Mouse (Mus musculus) testis, postnatal 10 days (tissue): ENCODE data around the gene Itgb3.
A peak's percentile ranks its signal among the peaks of the same experiment; 100 is the strongest.
"Not testable (repeated sequence)": the region's sequence is repeated elsewhere in the genome, so short reads cannot be mapped to it uniquely, and the experiment has no call there.

Experiments
- DNase-seq: peaks from one replicate; pipeline ENCODE4 v3.0.0; 2021; ENCODE audit warnings: low spot score

The Itgb3 gene

GRCm38 (mm10) chr11:104607491-104608245, at the start of gene Itgb3:
Gene Itgb3 (plus strand): TSS chr11:104608000.
- DNase-seq = peak; percentile 86

GRCm38 (mm10) chr11:104558065-104558464, 49.7 kb upstream of the Itgb3 start:
- DNase-seq = no peak

- no peak for DNase-seq
Observed at GRCm38 (mm10) chr11:104558651-104559403, 49.0 kb upstream of the Itgb3 start.

DNA sequence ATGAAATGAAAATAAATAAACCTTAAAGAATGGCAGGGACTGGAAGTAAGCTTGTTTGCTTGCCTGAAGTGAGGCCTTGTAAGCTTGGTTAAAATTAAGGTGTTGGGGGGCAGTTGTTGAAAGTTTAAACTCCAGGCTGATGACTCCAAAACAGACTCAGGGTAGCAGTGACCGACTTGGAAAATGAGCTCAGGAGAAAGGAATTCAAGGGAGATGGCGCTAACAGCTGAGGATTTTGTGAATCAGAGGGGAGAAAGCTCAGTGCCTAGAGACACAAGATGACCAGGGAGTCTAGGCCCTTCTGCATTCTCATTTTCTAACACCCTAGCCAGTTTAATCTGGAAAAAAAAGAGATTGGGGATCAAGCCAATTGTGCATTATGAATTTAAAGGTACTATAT, 46.8 kb upstream of the Itgb3 start:
- no peak for DNase-seq

GRCm38 (mm10) chr11:104563496-104563895, 44.3 kb upstream of the Itgb3 start:
- no peak for DNase-seq

DNA sequence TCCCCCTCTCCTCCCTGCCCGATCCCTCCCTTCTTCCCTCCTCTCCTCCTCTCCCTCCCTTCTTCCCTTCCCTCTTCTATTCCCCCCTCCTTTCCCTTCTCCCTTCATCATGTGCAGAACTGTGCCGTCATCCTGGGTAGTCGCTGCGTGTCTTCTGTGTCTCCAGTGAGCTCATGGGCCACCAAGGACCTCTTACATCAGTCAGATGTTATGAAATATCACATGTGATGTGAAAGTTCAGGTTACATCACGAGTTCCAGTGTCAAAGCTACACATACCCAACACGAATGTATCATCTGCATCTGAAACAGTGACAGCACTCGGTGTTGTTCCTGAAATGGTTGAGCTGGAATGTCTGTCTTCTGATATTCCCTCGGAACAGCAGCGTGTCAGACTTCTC, 42.6 kb upstream of the Itgb3 start:
- no peak for DNase-seq

- DNase-seq = no peak
Observed at GRCm38 (mm10) chr11:104566097-104566496, 41.7 kb upstream of the Itgb3 start.

- DNase-seq = no peak
Observed at GRCm38 (mm10) chr11:104566796-104567195, 41.0 kb upstream of the Itgb3 start.

- DNase-seq = no peak
Observed at GRCm38 (mm10) chr11:104567736-104568135, 40.1 kb upstream of the Itgb3 start.

GRCm38 (mm10) chr11:104568326-104568725, 39.5 kb upstream of the Itgb3 start:
- DNase-seq = no peak

DNA sequence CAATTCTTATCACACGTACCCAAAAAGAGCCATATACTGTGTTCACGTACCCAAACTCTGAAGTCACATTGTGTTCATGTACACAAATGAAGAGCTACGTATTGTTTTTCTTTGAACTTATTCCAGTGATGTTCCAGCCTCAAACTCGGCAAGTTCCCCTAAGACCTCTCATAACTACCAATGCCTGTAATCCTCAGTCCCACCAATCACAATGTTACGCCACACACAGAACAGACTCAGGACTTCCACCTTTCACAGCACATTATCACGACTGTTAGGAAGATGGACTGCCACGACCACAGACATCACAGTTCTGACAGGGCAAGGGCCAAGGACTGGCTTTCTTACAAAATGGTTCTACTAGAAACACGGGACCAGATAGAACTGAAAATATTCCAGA, 37.3 kb upstream of the Itgb3 start:
- not testable (repeated sequence) for DNase-seq

- not testable (repeated sequence) for DNase-seq
Observed at GRCm38 (mm10) chr11:104571373-104571772, 36.4 kb upstream of the Itgb3 start.

DNA sequence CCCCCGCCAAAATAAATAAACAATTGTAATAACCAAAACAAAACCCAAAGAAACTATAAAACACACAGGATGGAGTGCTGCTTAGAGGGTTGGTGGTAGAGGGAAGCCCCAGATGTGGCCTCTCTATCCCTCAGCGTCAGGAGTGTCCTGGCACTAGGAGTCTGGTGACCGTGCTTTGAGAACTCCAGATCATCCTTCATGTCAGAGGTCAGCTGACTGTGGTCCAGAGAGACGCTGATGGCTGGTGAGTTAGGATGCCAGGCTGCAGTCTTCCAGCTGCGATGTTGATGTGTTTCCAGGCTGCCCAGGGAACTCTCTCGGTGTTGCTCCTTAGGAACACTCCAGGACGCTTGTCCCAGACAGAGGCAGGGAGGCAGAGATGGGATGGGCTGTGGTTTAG, 35.7 kb upstream of the Itgb3 start:
- no peak for DNase-seq

DNA sequence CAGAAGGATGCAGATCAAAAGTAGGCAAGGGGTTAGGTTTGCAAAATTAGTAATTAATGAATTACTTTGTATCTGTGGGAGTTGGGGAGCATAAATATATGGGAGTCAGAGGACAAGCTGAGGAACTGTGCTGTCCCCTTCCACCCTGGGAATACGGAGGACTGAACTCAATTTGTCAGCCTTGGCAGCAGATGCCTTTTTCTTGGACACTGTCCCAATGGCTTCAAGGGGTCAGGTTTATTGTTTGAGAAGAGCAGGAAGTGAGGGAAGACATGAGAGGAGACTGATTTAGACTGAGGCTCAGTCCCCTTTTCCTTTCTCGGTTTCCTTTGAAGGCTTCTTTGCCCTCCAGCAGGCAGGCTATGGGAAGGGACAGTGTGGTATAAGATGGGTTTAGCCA, 35.2 kb upstream of the Itgb3 start:
- no peak for DNase-seq

GRCm38 (mm10) chr11:104576772-104577612, 30.8 kb upstream of the Itgb3 start:
- no peak for DNase-seq

DNA sequence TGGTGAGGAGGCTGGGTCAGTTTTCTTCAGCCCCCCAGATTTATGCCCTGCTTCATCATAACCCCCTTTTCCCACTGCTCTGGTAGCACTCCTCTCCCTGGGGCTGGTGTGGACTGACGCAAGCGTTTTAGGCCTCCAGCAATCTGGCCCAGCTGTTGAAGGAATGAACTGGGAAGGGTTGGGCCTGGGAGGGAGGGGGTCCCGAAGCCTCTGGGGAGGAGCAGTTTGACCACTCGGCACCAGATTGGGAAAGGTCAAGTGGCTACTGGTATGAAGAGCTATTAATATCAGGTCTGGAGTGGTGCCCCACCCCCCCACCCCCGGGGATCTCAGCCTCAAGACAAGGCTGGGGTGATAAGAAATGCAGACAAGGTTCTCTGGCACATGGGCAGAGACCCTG, 29.7 kb upstream of the Itgb3 start:
- no peak for DNase-seq

DNA sequence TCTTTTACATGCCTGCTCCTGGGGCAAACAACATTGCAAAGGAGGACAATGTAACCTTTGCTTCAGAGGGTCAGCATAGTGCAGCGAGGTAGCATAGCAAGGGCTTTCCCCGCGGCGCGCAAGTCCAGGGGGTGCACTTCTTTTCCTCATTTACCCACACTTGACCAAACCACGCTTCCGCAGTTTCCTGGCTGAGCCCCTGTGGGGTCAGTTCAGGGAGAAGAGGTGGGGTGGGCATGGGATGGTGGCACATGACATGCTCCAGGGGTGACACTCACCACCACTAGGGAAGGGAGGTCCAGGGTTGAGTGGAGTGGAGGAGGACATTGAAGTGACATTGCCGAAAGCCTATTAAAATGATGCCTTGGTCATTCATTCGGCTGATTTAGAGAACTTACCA, 28.7 kb upstream of the Itgb3 start:
- no peak for DNase-seq

GRCm38 (mm10) chr11:104579575-104579974, 28.2 kb upstream of the Itgb3 start:
- no peak for DNase-seq

GRCm38 (mm10) chr11:104580091-104580490, 27.7 kb upstream of the Itgb3 start:
- DNase-seq = no peak

DNA sequence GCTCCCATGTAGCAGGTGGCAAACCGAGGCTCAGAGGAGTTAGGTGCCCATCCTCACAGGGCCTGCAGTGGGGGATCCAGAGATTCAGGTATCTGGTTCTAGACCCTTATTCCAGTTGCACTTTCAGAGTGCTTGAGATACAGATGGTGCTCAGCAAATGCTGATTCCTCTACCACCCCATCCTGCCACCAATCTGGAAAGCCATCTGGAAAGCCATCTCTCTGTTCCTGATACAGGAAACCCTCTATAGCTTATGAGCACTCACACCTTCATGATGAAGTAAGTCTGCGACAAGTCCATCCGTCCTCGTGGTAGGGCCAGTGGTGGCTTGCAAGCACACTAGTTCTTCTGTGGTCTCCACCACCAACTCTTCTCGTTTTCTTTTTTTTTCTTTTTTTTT, 27.2 kb upstream of the Itgb3 start:
- DNase-seq = no peak

GRCm38 (mm10) chr11:104581446-104582307, 26.1 kb upstream of the Itgb3 start:
- DNase-seq = no peak

DNA sequence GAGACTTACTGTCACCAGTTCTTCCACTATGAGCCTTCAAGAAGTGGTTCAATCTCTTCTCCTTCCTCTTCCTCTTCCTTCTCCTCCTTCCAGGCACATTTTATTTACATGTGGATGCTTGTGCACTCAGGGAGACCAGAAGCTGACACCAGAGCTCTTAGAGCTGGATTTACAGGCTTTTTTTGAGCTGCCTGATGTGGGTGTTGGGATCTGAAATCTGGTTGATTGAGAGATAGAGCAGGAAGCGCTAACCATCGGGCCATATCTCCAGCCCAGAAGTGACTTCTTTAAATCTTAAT, 25.5 kb upstream of the Itgb3 start:
- no peak for DNase-seq
